Mouse (Mus musculus) hindbrain, postnatal 0 days (tissue): ENCODE results near the gene Slc39a11. TPM values are rescaled to one million over a fixed set of nuclear protein-coding genes. Genes with fewer than 3 reads are reported as not detected.

ENCODE experiments used
- ATAC-seq: fragments of 200-750 bp; cut with Nextera tagmentation; 2 replicates; pipeline ENCODE4 v1.8.0; 2017; ENCODE audit warnings: mild to moderate bottlenecking, moderate TSS enrichment, moderate library complexity
- DNase-seq: peaks from one replicate; pipeline ENCODE4 v3.0.0-alpha.2; 2015; ENCODE audit warnings: low spot score
- H3K27ac ChIP-seq: fragments of 300-500 bp; sonication (generic); 2 replicates; pipeline ENCODE4 v1.5.1; 2014; ENCODE audit warnings: mild to moderate bottlenecking
- H3K27me3 ChIP-seq: fragments of 300-500 bp; sonication (generic); 2 replicates; pipeline ENCODE4 v1.6.1; 2014; ENCODE audit warnings: low read length, mixed read lengths; ENCODE audit not compliant: insufficient read depth
- H3K36me3 ChIP-seq: fragments of 300-500 bp; sonication (generic); 2 replicates; pipeline ENCODE4 v1.6.1; 2014; ENCODE audit warnings: low read length, mixed read lengths; ENCODE audit not compliant: insufficient read depth
- H3K4me1 ChIP-seq: fragments of 300-500 bp; sonication (generic); 2 replicates; pipeline ENCODE4 v1.6.1; 2014; ENCODE audit warnings: antibody characterized with exemption, low read length, mixed read lengths; ENCODE audit not compliant: insufficient read depth
- H3K4me2 ChIP-seq: fragments of 300-500 bp; sonication (generic); 2 replicates; pipeline ENCODE4 v1.6.1; 2014; ENCODE audit warnings: low read depth, mild to moderate bottlenecking, low read length, moderate library complexity, mixed read lengths
- H3K4me3 ChIP-seq: fragments of 300-500 bp; sonication (generic); 2 replicates; pipeline ENCODE4 v1.5.1; 2014; ENCODE audit warnings: low read length
- H3K9ac ChIP-seq: fragments of 300-500 bp; sonication (generic); replicated peaks from 2 replicates; pipeline ENCODE4 v1.6.1; 2014; ENCODE audit warnings: mild to moderate bottlenecking, low read length, moderate library complexity, mixed read lengths
- H3K9me3 ChIP-seq: fragments of 300-500 bp; sonication (generic); 2 replicates; pipeline ENCODE4 v1.6.1; 2016; ENCODE audit warnings: low read length, mixed read lengths
- CTCF ChIP-seq: IDR thresholded peaks from 2 replicates; pipeline ENCODE4 v1.5.1; 2016; ENCODE audit warnings: antibody characterized with exemption, control low read depth, low read depth
- whole genome bisulfite sequencing: fragments of 180-500 bp; shearing (Covaris S2); extraction: QIAGEN DNeasy Blood & Tissue Kit; methylation state at CpG from one replicate; pipeline ENCODE4 v1.1.7; 2014; 5-methylcytosine and 5-hydroxymethylcytosine counted together
- polyA plus RNA-seq: library from polyadenylated mRNA; unstranded; fragments of >200 nt; fragmentation: Nextera tagmentation; extraction: Ambion mirVana; gene quantifications from 2 replicates; pipeline ENCODE4 v1.2.1, GENCODE M21; 2015
- total RNA-seq: library from RNA; depleted of rRNA; stranded (reverse); fragments of >200 nt; gene quantifications from 2 replicates; pipeline ENCODE4 v1.2.3, GENCODE M21; 2014

Slc39a11 gene
- total and polyA plus RNA-seq, 2 experiments from 2014 or later, result 35.6 to 63.3 TPM

DNA sequence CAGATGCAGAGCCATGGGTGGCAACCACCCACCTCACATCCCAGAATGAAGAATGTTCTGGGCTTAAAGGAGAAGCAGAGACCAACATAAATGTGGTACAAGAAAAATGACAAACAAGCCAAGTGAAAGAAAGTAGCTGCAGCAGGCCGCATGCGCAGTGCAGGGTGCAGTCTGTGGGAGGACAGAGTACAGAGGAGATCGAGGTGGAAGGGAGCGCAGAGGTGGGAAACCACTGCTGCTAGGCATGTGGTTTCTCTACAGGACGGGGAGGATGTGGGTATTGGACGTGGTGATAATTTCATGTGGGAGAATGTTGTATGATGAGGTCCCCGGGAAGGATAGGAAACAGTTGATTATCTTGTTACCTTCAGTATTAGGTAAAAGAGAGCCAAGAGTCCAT, 287.3 kb downstream of the Slc39a11 start:
- no peak overlapping the region for H3K9ac ChIP-seq
- no peak overlapping the region for H3K4me3 ChIP-seq
- TF ChIP-seq CTCF, result no peak
- no peak for DNase-seq
- no peak overlapping the region for H3K27ac ChIP-seq
- no peaks in the 10 kb centered on the region for H3K27me3 ChIP-seq
- 95% methylated on average over 7 of the region's 7 CpGs for WGBS
- H3K4me2 ChIP-seq, result no peak overlapping the region
- no peaks in the 10 kb centered on the region for H3K9me3 ChIP-seq
- no peaks in the 10 kb centered on the region for H3K36me3 ChIP-seq
- no peaks in the 10 kb centered on the region for H3K4me1 ChIP-seq
- no peak for ATAC-seq

DNA sequence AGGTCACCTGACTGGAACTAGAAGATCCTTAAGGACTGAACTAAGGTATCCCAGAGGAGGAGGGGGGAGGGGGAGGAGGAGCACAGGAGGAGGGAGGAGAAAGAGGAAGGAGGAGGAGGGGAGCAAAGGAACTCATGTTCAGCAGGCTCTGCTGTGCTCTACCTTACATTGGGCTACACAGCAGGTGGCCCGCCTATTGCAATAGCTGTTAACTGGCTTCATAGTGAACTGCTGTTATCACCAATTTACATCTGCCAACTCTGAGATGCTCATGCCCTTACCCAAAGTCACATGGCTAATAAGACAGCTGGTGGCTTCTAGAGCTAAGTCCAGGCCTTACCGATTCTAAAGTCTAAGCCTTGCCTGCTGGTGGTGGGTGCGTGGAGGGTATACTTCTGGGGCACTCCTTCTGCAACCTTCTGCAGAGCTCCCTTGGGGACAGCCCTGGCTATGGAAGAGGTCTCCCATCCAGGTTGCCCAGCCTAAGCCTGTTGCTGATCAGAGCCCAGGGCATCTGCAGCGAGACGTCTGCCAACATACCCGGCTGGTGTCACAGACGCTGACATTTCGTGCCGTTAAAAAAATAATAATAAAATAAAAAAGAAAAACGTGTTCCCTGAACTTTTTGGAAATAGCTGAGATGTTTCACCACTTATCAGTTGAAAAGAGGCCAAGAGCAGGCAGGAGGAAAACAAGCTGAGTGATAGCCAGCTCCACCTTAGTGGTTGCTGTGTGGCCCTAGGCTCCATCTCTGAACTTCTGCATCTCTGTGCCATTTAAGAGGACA, 289.6 kb downstream of the Slc39a11 start:
- ATAC-seq (no peak), DNase-seq (no peak)
- H3K27me3 ChIP-seq, result no peaks in the 10 kb centered on the region
- 70% methylated on average over 10 of the region's 10 CpGs for WGBS
- H3K4me1 ChIP-seq, result no peaks in the 10 kb centered on the region
- H3K9ac ChIP-seq, result no peak overlapping the region
- no peak for TF ChIP-seq CTCF
- H3K27ac ChIP-seq, result no peak overlapping the region
- no peak overlapping the region for H3K4me2 ChIP-seq
- H3K9me3 ChIP-seq, result no peaks in the 10 kb centered on the region
- H3K4me3 ChIP-seq, result no peak overlapping the region
- no peaks in the 10 kb centered on the region for H3K36me3 ChIP-seq

DNA sequence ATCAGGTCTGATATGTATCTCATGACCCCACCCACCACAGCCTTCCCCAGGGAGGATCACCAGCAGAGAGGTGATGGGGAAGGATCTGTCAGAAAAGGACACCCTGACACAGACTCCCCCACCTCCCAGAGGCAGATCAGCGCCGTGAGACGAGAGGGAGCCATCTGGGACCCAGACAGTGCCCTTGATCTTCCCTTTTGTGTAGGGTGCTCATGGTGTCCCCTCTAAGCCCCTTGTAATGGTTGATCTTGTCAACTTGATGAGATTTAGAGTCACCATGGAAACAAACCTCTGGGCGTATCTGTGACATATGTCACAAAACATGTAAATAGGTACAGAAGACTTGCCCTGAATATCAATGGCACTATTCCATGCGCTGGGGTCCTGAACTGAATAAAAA, 293.9 kb downstream of the Slc39a11 start:
- Histone ChIP-seq H3K27me3 (no peaks in the 10 kb centered on the region), H3K9me3 (no peaks in the 10 kb centered on the region), H3K4me3 (no peak overlapping the region), H3K4me1 (no peaks in the 10 kb centered on the region), H3K36me3 (no peaks in the 10 kb centered on the region), H3K4me2 (no peak overlapping the region), H3K27ac (no peak overlapping the region), H3K9ac (no peak overlapping the region)
- no peak for ATAC-seq
- no peak for DNase-seq
- no peak for TF ChIP-seq CTCF
- 61% methylated on average over 5 of the region's 5 CpGs for WGBS

DNA sequence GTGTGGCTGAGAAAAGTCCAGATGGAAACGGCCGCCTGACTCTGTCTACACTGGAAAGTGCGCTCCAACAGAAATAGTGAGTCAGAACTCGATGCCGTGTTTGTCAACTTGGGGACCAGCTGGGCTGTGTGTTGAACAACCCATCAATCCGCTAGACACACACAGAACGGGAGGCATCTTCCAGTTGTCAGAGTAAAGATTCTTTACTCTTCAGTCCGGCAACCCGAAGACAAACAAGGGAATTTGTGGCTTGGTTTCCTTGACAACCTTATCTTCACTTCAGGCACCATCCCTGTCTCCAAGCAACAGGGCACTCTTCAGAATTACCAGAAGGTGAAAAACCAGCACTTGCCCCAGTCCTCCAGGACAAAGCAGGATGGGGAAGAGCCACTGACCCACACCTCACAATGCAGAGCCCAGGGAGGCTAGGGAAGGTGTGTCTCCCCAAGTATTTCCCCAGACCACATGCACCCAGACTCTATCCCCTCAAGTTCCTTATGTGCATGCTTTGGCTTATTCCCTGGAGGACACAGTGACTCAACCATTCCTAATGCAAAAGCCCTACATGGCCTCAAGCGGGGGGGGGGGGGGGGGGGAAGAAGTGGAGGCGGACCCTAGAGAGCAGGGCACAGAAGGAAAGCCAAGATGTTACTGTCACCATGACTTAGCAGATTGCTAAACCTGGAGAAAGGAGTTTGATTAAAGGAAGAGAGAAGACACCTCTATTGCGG, 297.6 kb downstream of the Slc39a11 start:
- 42% methylated on average over 10 of the region's 12 CpGs for WGBS
- no peak overlapping the region for H3K27ac ChIP-seq
- H3K9me3 ChIP-seq, result no peaks in the 10 kb centered on the region
- no peaks in the 10 kb centered on the region for H3K27me3 ChIP-seq
- H3K4me3 ChIP-seq, result no peak overlapping the region
- no peaks in the 10 kb centered on the region for H3K4me1 ChIP-seq
- ATAC-seq, result peak; percentile 35; the same call in 1 of the 2 replicates
- H3K36me3 ChIP-seq, result no peaks in the 10 kb centered on the region
- no peak overlapping the region for H3K9ac ChIP-seq
- no peak for TF ChIP-seq CTCF
- peak; percentile 29 for DNase-seq
- H3K4me2 ChIP-seq, result no peak overlapping the region

DNA sequence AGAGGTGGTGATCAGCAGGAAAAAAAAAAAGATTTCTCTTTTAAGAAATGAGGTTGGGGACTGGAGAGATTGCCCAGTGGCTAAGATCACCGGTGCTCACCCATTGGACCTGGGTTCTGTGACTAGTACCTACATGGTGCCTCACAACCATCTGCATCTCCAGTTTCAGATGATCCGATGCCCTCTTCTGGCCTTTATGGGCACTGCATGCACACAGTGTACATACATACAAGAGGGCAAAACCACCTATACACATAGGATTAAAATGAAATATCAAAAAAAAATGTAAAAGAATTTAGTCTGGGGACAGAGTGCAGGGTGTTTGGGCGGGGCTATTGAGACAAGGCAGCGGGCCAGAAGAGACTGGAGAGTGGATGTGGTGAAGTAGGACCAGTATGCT, 299.3 kb downstream of the Slc39a11 start:
- ATAC-seq, result no peak
- Histone ChIP-seq H3K9ac (no peak overlapping the region), H3K4me3 (no peak overlapping the region), H3K27ac (no peak overlapping the region), H3K4me1 (no peaks in the 10 kb centered on the region), H3K27me3 (no peaks in the 10 kb centered on the region), H3K9me3 (no peaks in the 10 kb centered on the region), H3K4me2 (no peak overlapping the region), H3K36me3 (no peaks in the 10 kb centered on the region)
- no peak for DNase-seq
- 94% methylated on average over 4 of the region's 4 CpGs for WGBS
- peak; percentile 37; the same call in 1 of the 2 replicates for TF ChIP-seq CTCF

DNA sequence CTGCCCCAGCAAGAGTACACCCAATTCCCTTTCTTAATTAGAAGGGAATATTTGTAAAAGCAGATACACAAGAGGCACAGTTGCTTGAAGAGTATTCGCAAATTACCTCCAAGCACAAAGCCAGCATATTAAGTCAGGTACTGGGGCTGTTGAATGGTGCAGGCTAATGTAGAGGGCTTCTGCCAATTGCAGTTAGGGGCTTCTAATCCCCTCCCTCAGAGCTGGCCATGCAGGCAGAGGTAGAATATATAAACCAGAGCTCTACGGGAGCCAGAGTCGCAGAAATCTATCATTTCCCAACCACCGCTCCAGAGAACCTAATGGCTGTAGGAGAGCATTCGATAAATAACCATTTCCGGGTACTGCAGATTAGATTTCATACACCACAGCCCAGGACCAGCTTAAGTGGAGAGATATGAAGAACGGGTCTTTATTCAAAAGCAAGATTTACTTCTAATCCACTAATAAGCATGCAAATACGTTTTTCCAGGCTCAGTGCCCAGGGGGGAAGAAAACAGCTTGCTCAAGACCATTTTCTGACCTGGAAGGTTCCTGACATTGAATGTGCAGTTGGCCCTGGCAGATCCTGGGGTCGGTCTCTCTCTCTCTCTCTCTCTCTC, 302.9 kb downstream of the Slc39a11 start:
- WGBS, result 48% methylated on average over 9 of the region's 9 CpGs
- ATAC-seq, result no peak
- DNase-seq, result peak; percentile 32

More for the DNA sequence above, 302.9 kb downstream of the Slc39a11 start:
- no peaks in the 10 kb centered on the region for H3K27me3 ChIP-seq
- no peak overlapping the region for H3K9ac ChIP-seq
- H3K4me2 ChIP-seq, result no peak overlapping the region
- no peaks in the 10 kb centered on the region for H3K4me1 ChIP-seq
- no peaks in the 10 kb centered on the region for H3K9me3 ChIP-seq
- H3K36me3 ChIP-seq, result no peaks in the 10 kb centered on the region
- no peak overlapping the region for H3K4me3 ChIP-seq
- TF ChIP-seq CTCF, result no peak
- H3K27ac ChIP-seq, result peak overlapping the region; percentile 36; the same call in 1 of the 2 replicates
